Mouse (Mus musculus): Measurements from ENCODE around the gene Tbc1d24. TPM values are rescaled to one million over a fixed set of nuclear protein-coding genes. Genes with fewer than 3 reads are reported as not detected.

The Tbc1d24 gene
- total and polyA plus RNA-seq, 3 experiments: 4.2 to 6.6 (median 4.5) TPM

DNA sequence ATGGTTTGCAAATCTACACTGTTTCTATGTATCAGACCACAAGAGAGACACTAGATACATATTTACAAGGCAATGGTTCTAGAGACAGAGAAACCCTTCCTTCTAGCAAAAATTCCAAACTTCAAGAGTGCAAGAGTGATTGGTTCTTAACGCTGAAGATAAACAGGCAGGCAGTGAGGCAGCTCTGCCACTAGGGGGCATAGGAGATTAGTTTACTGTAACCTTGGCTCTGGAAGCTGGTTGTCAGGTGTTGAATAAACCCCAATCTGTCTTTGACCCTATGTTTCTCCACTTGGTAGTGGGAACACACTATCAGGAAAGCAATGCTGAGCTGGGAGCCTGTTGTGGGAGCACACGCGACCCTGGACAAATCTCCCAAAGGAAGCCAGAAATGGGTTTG, 31.9 kb downstream of the Tbc1d24 start:
- DNase-seq (ENCODE audit: extremely low read depth): peak; percentile 71
- Histone ChIP-seq H3K9me3 (replicated peaks; ENCODE audit: low read length) (no peaks in the 10 kb centered on the region), H3K79me2 (replicated peaks; ENCODE audit: control insufficient read depth, extremely low read depth, insufficient read depth, poor library complexity, severe bottlenecking) (peaks cover 6% of the 10 kb centered on the region), H3K27me3 (replicated peaks) (no peaks in the 10 kb centered on the region), H3K9ac (ENCODE audit: insufficient read depth, low read depth) (no peak overlapping the region), H3K36me3 (replicated peaks in 1 of 2; ENCODE audit: control insufficient read depth in 1 of 2, insufficient read depth in 1 of 2, low read length in 1 of 2) (no peaks in the 10 kb centered on the region), H3K27ac (ENCODE audit: insufficient read depth, low read depth) (no peak overlapping the region), H3K4me1 (ENCODE audit: control insufficient read depth in 1 of 2, insufficient read depth in 2 of 2) (peaks cover 13 to 33% of the 10 kb centered on the region in 2 experiments), H3K4me3 (replicated peaks in 1 of 3; ENCODE audit: low read depth in 2 of 3, low read length in 2 of 3, poor library complexity in 1 of 3) (no peak overlapping the region), H3K4me2 (ENCODE audit: insufficient read depth, low read depth, poor library complexity, severe bottlenecking) (no peak overlapping the region)
- in situ Hi-C loops (cut with MboI; ENCODE audit: low pct_ligation_motif_present, low pct_unique_long_range_greater_than_20kb, low sequenced_read_pairs): no loop called here
- TF ChIP-seq E2F4 (IDR thresholded peaks at IDR 0.05; ENCODE audit: insufficient replicate concordance, low read depth, low read length): no peak
- TF ChIP-seq SMC3 (IDR thresholded peaks at IDR 0.05; ENCODE audit: low read depth, low read length): peak; percentile 75
- no peak for TF ChIP-seq USF2 (conservative IDR thresholded peaks at IDR 0.05; ENCODE audit: low read depth, low read length)
- no peak for TF ChIP-seq JUND (conservative IDR thresholded peaks at IDR 0.05; ENCODE audit: low read depth, low read length)
- no peak for TF ChIP-seq MXI1 (IDR thresholded peaks at IDR 0.05; ENCODE audit: low read depth, low read length)
- peak; percentile 84 for TF ChIP-seq RAD21 (IDR thresholded peaks at IDR 0.05; ENCODE audit: low read depth, low read length)
- TF ChIP-seq CTCF (conservative IDR thresholded peaks at IDR 0.05 in 1 of 2, IDR thresholded peaks at IDR 0.05 in 1 of 2; ENCODE audit: low read depth in 2 of 2, low read length in 2 of 2): peak; percentile 91 to 93
- TF ChIP-seq POLR2AphosphoS2 (IDR thresholded peaks at IDR 0.05; ENCODE audit: low read depth, low read length): no peak
- no peak for TF ChIP-seq MAX (IDR thresholded peaks at IDR 0.05; ENCODE audit: low read length)
- no peak for TF ChIP-seq ELF1 (IDR thresholded peaks at IDR 0.05; ENCODE audit: low read depth, low read length)
- dilution Hi-C loops (cut with MboI; ENCODE audit: extremely low pct_ligation_motif_present, extremely low pct_unique_long_range_greater_than_20kb, low sequenced_read_pairs): no loop called here

DNA sequence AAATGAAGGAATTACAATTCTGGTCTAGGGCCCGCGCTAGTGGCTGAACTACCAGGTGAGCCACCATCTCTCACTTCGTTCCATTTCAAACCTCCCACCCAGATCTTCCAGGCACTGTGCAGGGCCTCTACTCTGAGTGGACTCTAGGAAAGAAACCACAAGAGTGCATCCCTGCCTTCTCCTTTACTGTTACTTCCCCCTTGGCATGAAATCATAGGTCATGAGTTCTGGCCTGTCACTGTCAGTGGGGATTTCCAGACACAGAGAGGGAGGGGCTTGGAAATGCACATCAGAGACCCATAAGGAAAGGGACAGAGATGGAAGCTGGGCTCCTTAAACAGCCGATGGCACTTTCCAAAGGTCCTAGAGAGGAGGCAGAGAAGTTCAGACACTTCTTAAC, 33.6 kb downstream of the Tbc1d24 start:
- Histone ChIP-seq H3K79me2 (replicated peaks; ENCODE audit: control insufficient read depth, extremely low read depth, insufficient read depth, poor library complexity, severe bottlenecking) (peaks cover 22% of the 10 kb centered on the region), H3K27ac (ENCODE audit: insufficient read depth, low read depth) (no peak overlapping the region), H3K4me2 (ENCODE audit: insufficient read depth, low read depth, poor library complexity, severe bottlenecking) (no peak overlapping the region), H3K4me1 (ENCODE audit: control insufficient read depth in 1 of 2, insufficient read depth in 2 of 2) (peaks cover 17 to 47% of the 10 kb centered on the region in 2 experiments), H3K4me3 (replicated peaks in 1 of 3; ENCODE audit: low read depth in 2 of 3, low read length in 2 of 3, poor library complexity in 1 of 3) (no peak overlapping the region), H3K9ac (ENCODE audit: insufficient read depth, low read depth) (no peak overlapping the region), H3K36me3 (replicated peaks in 1 of 2; ENCODE audit: control insufficient read depth in 1 of 2, insufficient read depth in 1 of 2, low read length in 1 of 2) (peaks cover 10 to 13% of the 10 kb centered on the region in 2 experiments), H3K9me3 (replicated peaks; ENCODE audit: low read length) (no peaks in the 10 kb centered on the region), H3K27me3 (replicated peaks) (no peaks in the 10 kb centered on the region)
- dilution Hi-C loops (cut with MboI; ENCODE audit: extremely low pct_ligation_motif_present, extremely low pct_unique_long_range_greater_than_20kb, low sequenced_read_pairs): no loop called here
- in situ Hi-C loops (cut with MboI; ENCODE audit: low pct_ligation_motif_present, low pct_unique_long_range_greater_than_20kb, low sequenced_read_pairs): no loop called here
- DNase-seq (ENCODE audit: extremely low read depth): peak; percentile 50
- TF ChIP-seq POLR2A (IDR thresholded peaks at IDR 0.05; ENCODE audit: low read depth, low read length) (no peak), TCF12 (IDR thresholded peaks at IDR 0.05; ENCODE audit: low read depth, low read length) (peak; percentile 18; the same call in 1 of the 2 replicates), ETS1 (conservative IDR thresholded peaks at IDR 0.05; ENCODE audit: low read depth, low read length) (0 out of 2 replicates have a peak, but pooled peaks have one; percentile 23), MXI1 (IDR thresholded peaks at IDR 0.05; ENCODE audit: low read depth, low read length) (no peak)

DNA sequence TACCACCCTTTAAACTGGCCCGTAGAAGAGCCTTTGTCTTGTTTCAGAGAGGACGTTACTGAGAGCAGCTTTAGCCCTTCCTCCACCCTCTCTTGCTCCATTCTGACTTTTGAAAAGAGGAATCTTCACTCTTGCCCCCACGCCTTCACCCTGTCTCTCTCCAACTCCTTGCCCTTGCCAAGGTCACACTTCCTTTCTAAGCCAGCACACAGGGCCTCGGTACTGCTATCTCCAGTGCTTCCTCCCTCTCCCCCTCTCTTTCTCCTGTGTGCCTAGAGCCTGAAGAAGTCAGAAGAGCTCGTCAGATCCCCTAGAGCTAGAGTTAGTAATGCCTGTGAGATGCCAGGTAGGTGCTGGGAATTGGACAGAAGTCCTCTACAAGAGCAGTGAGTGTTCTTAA, 34.6 kb downstream of the Tbc1d24 start:
- DNase-seq (ENCODE audit: extremely low read depth): no peak
- Histone ChIP-seq H3K36me3 (replicated peaks in 1 of 2; ENCODE audit: control insufficient read depth in 1 of 2, insufficient read depth in 1 of 2, low read length in 1 of 2) (peaks cover 15 to 19% of the 10 kb centered on the region in 2 experiments), H3K9me3 (replicated peaks; ENCODE audit: low read length) (no peaks in the 10 kb centered on the region), H3K4me1 (ENCODE audit: control insufficient read depth in 1 of 2, insufficient read depth in 2 of 2) (peaks cover 17 to 52% of the 10 kb centered on the region in 2 experiments), H3K27me3 (replicated peaks) (no peaks in the 10 kb centered on the region), H3K4me3 (replicated peaks in 1 of 3; ENCODE audit: low read depth in 2 of 3, low read length in 2 of 3, poor library complexity in 1 of 3) (no peak overlapping the region), H3K27ac (ENCODE audit: insufficient read depth, low read depth) (no peak overlapping the region), H3K9ac (ENCODE audit: insufficient read depth, low read depth) (no peak overlapping the region), H3K4me2 (ENCODE audit: insufficient read depth, low read depth, poor library complexity, severe bottlenecking) (no peak overlapping the region), H3K79me2 (replicated peaks; ENCODE audit: control insufficient read depth, extremely low read depth, insufficient read depth, poor library complexity, severe bottlenecking) (peaks cover 26% of the 10 kb centered on the region)
- dilution Hi-C loops (cut with MboI; ENCODE audit: extremely low pct_ligation_motif_present, extremely low pct_unique_long_range_greater_than_20kb, low sequenced_read_pairs) (no loop called here), in situ Hi-C loops (cut with MboI; ENCODE audit: low pct_ligation_motif_present, low pct_unique_long_range_greater_than_20kb, low sequenced_read_pairs) (no loop called here)
- TF ChIP-seq HCFC1 (IDR thresholded peaks at IDR 0.05; ENCODE audit: low read depth, low read length) (no peak), MYC (IDR thresholded peaks at IDR 0.05; ENCODE audit: low read depth, low read length) (no peak), SMC3 (IDR thresholded peaks at IDR 0.05; ENCODE audit: low read depth, low read length) (no peak), TCF12 (IDR thresholded peaks at IDR 0.05; ENCODE audit: low read depth, low read length) (no peak), JUN (IDR thresholded peaks at IDR 0.05; ENCODE audit: insufficient read depth, low read depth, low read length) (no peak), NELFE (IDR thresholded peaks at IDR 0.05; ENCODE audit: low read depth, low read length) (no peak), GABPA (IDR thresholded peaks at IDR 0.05; ENCODE audit: insufficient replicate concordance, low read depth, low read length) (no peak), USF1 (IDR thresholded peaks at IDR 0.05; ENCODE audit: low read depth, low read length) (no peak), IRF4 (IDR thresholded peaks at IDR 0.05; ENCODE audit: low read depth, low read length) (no peak)
